Mouse (Mus musculus) E14TG2a.4 (cell line): ENCODE measurements around the gene Il17rb.

ENCODE experiments used
- CTCF ChIP-seq: conservative IDR thresholded peaks from 2 replicates; pipeline ENCODE4 v1.5.1; 2014; ENCODE audit warnings: low read length
- NANOG ChIP-seq: IDR thresholded peaks from 2 replicates; pipeline ENCODE4 v1.6.1; 2014; ENCODE audit warnings: borderline replicate concordance, low read length, mixed read lengths
- POU5F1 ChIP-seq: IDR thresholded peaks from 2 replicates; pipeline ENCODE4 v1.6.1; 2014; ENCODE audit warnings: low read length, borderline replicate concordance

GRCm38 (mm10) chr14:30048049-30048448, 39.4 kb upstream of the Il17rb start:
- TF ChIP-seq POU5F1, result no peak
- TF ChIP-seq CTCF, result peak; percentile 65
- TF ChIP-seq NANOG, result no peak
